In the genomic region with DNA sequence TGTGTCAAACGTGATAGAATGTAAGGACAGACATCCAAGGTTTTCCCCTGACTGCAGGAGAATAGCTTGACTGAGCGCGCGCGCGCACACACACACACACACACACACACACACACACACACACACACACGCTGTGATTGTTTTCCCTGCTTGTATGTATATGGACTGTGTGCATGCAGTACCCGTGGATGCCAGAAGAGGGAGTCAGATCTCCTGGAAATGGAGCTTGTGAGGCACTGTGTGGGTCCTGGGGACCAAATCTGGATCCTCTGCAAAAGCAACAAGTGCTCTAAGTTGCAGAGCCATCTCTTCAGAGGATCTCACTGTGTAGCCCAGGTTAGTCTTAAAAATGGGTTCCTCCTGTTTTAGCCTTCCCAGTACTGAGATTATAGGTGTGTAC, we compare ENCODE assay signal across 13 mouse cellular contexts. TPM values are rescaled to one million over a fixed set of nuclear protein-coding genes. Genes with fewer than 3 reads are reported as not detected.
DNase-seq lines count a peak whose midpoint lies in the region; ATAC-seq and TF ChIP-seq lines count a peak whose summit lies in the region.
"Had no signal": no experiment of that assay in that cellular context is flagged by ENCODE, and none has a peak within 500 bp of the region (broad histone marks: within the 10 kb centered on the region; RNA-seq: fewer than 3 reads in every experiment).

No protein-coding gene starts in this region.

- H3K4me3 ChIP-seq in gastrocnemius, adult 2 months, result no peak overlapping the region
- no peak overlapping the region for H3K4me3 ChIP-seq in lung, postnatal 0 days (ENCODE audit: low read depth, low read length)
- H3K4me3 ChIP-seq in bone marrow, adult 2 months (replicated peaks; ENCODE audit: control insufficient read depth, low read depth, low read length), result no peak overlapping the region
- H3K4me3 ChIP-seq: embryonic facial prominence, embryonic 10.5 days; kidney, embryonic 15.5 days had no signal

- no peak for DNase-seq in gastrocnemius, adult 2 months
- DNase-seq in gastrocnemius, adult 18-20 months (ENCODE audit: low spot score), result no peak
- DNase-seq in lung, postnatal 0 days (ENCODE audit: low spot score), result no peak
- DNase-seq in lung, postnatal 4 days, result no peak
- DNase-seq in splenic B cell, adult 2 months (ENCODE audit: low read depth, low spot score), result peak; percentile 25
- no peak for DNase-seq in left cerebral cortex, adult 18-20 months (ENCODE audit: low spot score in 2 of 2)
- DNase-seq in heart, postnatal 14 days, result no peak
- DNase-seq: cerebellum, adult 11-12 months; gastrocnemius, postnatal 25 days had no signal

- TF ChIP-seq POLR2A in bone marrow, adult 2 months (IDR thresholded peaks at IDR 0.05; ENCODE audit: borderline replicate concordance, control insufficient read depth, low read depth, low read length), result no peak

- no peaks in the 10 kb centered on the region for H3K36me3 ChIP-seq in lung, postnatal 0 days (ENCODE audit: insufficient read depth, low read length)
- no peaks in the 10 kb centered on the region for H3K36me3 ChIP-seq in splenic B cell, adult 2 months (ENCODE audit: control insufficient read depth, insufficient read depth, low read length, poor library complexity, severe bottlenecking)
- H3K36me3 ChIP-seq: embryonic facial prominence, embryonic 10.5 days; kidney, embryonic 15.5 days had no signal

- H3K27me3 ChIP-seq in lung, postnatal 0 days (replicated peaks; ENCODE audit: insufficient read depth, low read length), result no peaks in the 10 kb centered on the region
- no peaks in the 10 kb centered on the region for H3K27me3 ChIP-seq in splenic B cell, adult 2 months (ENCODE audit: control insufficient read depth, insufficient read depth, low read length, poor library complexity, severe bottlenecking)
- H3K27me3 ChIP-seq: kidney, embryonic 15.5 days had no signal

- H3K27ac ChIP-seq in gastrocnemius, adult 2 months, result no peak overlapping the region
- no peak overlapping the region for H3K27ac ChIP-seq in lung, postnatal 0 days (ENCODE audit: low read length)
- H3K27ac ChIP-seq in bone marrow, adult 2 months (ENCODE audit: control insufficient read depth, insufficient read depth, low read depth, low read length, poor library complexity), result no peak overlapping the region
- H3K27ac ChIP-seq: embryonic facial prominence, embryonic 10.5 days; kidney, embryonic 15.5 days had no signal

- 76% methylated on average over 8 of the region's 8 CpGs for WGBS in lung, postnatal 0 days
- WGBS in bone marrow, adult 2 months, result 84% methylated on average over 8 of the region's 8 CpGs

- TF ChIP-seq CTCF in gastrocnemius, adult 2 months (IDR thresholded peaks at IDR 0.05), result peak; percentile 25; the same call in 1 of the 2 replicates
- peak; percentile 55 for TF ChIP-seq CTCF in lung, postnatal 0 days (IDR thresholded peaks at IDR 0.05)
- TF ChIP-seq CTCF in bone marrow, adult 2 months (IDR thresholded peaks at IDR 0.05; ENCODE audit: control insufficient read depth, insufficient read depth, low read length), result 0 out of 2 replicates have a peak, but pooled peaks have one; percentile 13

- no peak overlapping the region for H3K9ac ChIP-seq in lung, postnatal 0 days (replicated peaks; ENCODE audit: low read depth)
- H3K9ac ChIP-seq: kidney, embryonic 15.5 days had no signal

- H3K9me3 ChIP-seq in lung, postnatal 0 days (ENCODE audit: low read length), result no peaks in the 10 kb centered on the region
- H3K9me3 ChIP-seq: embryonic facial prominence, embryonic 10.5 days; kidney, embryonic 15.5 days had no signal

- no peak for TF ChIP-seq EP300 in lung, postnatal 0 days (IDR thresholded peaks at IDR 0.05)

- no peak overlapping the region for H3K4me2 ChIP-seq in lung, postnatal 0 days (replicated peaks; ENCODE audit: low read depth, low read length)
- H3K4me2 ChIP-seq: kidney, embryonic 15.5 days had no signal

- no peaks in the 10 kb centered on the region for H3K4me1 ChIP-seq in lung, postnatal 0 days (ENCODE audit: insufficient read depth, low read depth, low read length)
- H3K4me1 ChIP-seq in bone marrow, adult 2 months (ENCODE audit: control insufficient read depth, insufficient read depth, low read length), result no peaks in the 10 kb centered on the region

- no peak for ATAC-seq in lung, postnatal 0 days
- ATAC-seq: midbrain, embryonic 16.5 days had no signal

- intact Hi-C loops in gastrocnemius, adult 2 months (cut with DNase I), result loop anchor here (5.0 kb wide), 1 partner anchor 72 kb away; the partner anchor contains the start of gene Slc7a10
- intact Hi-C loops in heart, postnatal 14 days (cut with DNase I), result no loop called here

RNA-seq across cellular contexts. Expression of gene Lrp3, which starts 44.1 kb away (rescaled TPM):
- 1 to 10 TPM; 7.5 to 8.6 TPM for total RNA-seq in gastrocnemius, adult 2 months (2021)
- total RNA-seq in gastrocnemius, adult 18-20 months (2021), result 1 to 10 TPM; 5.8 to 6.1 TPM
- polyA plus RNA-seq in lung, postnatal 0 days (2015; fragmentation: Nextera tagmentation; extraction: Ambion mirVana), result 6.6 and 8.5 TPM in 2 replicates
- not detected in 2 replicates for polyA plus RNA-seq in bone marrow, adult 2 months (2011; ENCODE audit: insufficient read depth, insufficient read length, low replicate concordance, missing spikeins)
- 10 to 100 TPM; 79.8 to 83.6 TPM for total RNA-seq in left cerebral cortex, adult 18-20 months (2021)
- total RNA-seq in heart, postnatal 14 days (2021), result 1 to 10 TPM; 8.9 to 9.0 TPM

RNA-seq across cellular contexts. Expression of gene Gpatch1, which starts 58.9 kb away (rescaled TPM):
- total RNA-seq in gastrocnemius, adult 2 months (2021), result 1 to 10 TPM; 6.4 to 7.4 TPM
- total RNA-seq in gastrocnemius, adult 18-20 months (2021), result 1 to 10 TPM; 7.0 to 7.6 TPM
- polyA plus RNA-seq in lung, postnatal 0 days (2015; fragmentation: Nextera tagmentation; extraction: Ambion mirVana), result 12.9 and 13.6 TPM in 2 replicates
- polyA plus RNA-seq in bone marrow, adult 2 months (2011; ENCODE audit: insufficient read depth, insufficient read length, low replicate concordance, missing spikeins), result 1.9 and 7.1 TPM in 2 replicates
- 10 to 100 TPM; 23.3 to 24.4 TPM for total RNA-seq in left cerebral cortex, adult 18-20 months (2021)
- total RNA-seq in heart, postnatal 14 days (2021), result 10 to 100 TPM in 1 of 2 experiments, 1 to 10 TPM in 1; 9.6 to 10.4 TPM

Comparison
In these comparisons a context has a peak if more than half of its experiments do, and no peak if none do; other contexts are left out.
1. RNA of gene Lrp3, which starts 44.1 kb away (total RNA-seq): 79.8 to 83.6 TPM in left cerebral cortex, adult 18-20 months; 8.9 to 9.0 TPM in heart, postnatal 14 days, 7.5 to 8.6 TPM in gastrocnemius, adult 2 months and 5.8 to 6.1 TPM in gastrocnemius, adult 18-20 months; every median in the first group is over 4 times any median in the second.
2. Peak in every context shown above with its lines, with median percentiles within 50 percentile points of each other: CTCF ChIP-seq.